Mouse (Mus musculus): ENCODE measurements around the gene Capn15. TPM values are rescaled to one million over a fixed set of nuclear protein-coding genes. Genes with fewer than 3 reads are reported as not detected.

The Capn15 gene
- total and polyA plus RNA-seq, 3 experiments: 6.1 to 15.5 (median 7.4) TPM

- no peaks in the 10 kb centered on the region for H3K79me2 ChIP-seq (replicated peaks; ENCODE audit: control insufficient read depth, insufficient read depth, low read length)
- no peak overlapping the region for H3K9ac ChIP-seq (ENCODE audit: low read depth, low read length)
- intact Hi-C loops (cut with DNase I): no loop called here
- H3K4me1 ChIP-seq (ENCODE audit: control insufficient read depth, insufficient read depth, low read length): peaks cover 3% of the 10 kb centered on the region
- no peak overlapping the region for H3K27ac ChIP-seq
- 90% methylated on average over 5 of the region's 5 CpGs for WGBS
- DNase-seq: no peak
- H3K36me3 ChIP-seq (ENCODE audit: control insufficient read depth, insufficient read depth, low read length): no peaks in the 10 kb centered on the region
- H3K27me3 ChIP-seq (ENCODE audit: control insufficient read depth, insufficient read depth, low read length): no peaks in the 10 kb centered on the region
- TF ChIP-seq EP300 (IDR thresholded peaks at IDR 0.05; ENCODE audit: insufficient read depth, low read depth, low read length) (no peak), CTCF (IDR thresholded peaks at IDR 0.05) (no peak), POLR2A (IDR thresholded peaks at IDR 0.05; ENCODE audit: insufficient read depth, low read depth, low read length) (no peak)
- no peak overlapping the region for H3K4me3 ChIP-seq
Measured at GRCm38 (mm10) chr17:26023181-26023580, 37.6 kb upstream of the Capn15 start.

- WGBS: 38% methylated on average over 9 of the region's 9 CpGs
- Histone ChIP-seq H3K36me3 (ENCODE audit: control insufficient read depth, insufficient read depth, low read length) (no peaks in the 10 kb centered on the region), H3K27me3 (ENCODE audit: control insufficient read depth, insufficient read depth, low read length) (no peaks in the 10 kb centered on the region), H3K79me2 (replicated peaks; ENCODE audit: control insufficient read depth, insufficient read depth, low read length) (no peaks in the 10 kb centered on the region), H3K4me1 (ENCODE audit: control insufficient read depth, insufficient read depth, low read length) (peaks cover 3% of the 10 kb centered on the region), H3K9ac (ENCODE audit: low read depth, low read length) (no peak overlapping the region), H3K27ac (no peak overlapping the region), H3K4me3 (no peak overlapping the region)
- DNase-seq: no peak
- intact Hi-C loops (cut with DNase I): no loop called here
- no peak for TF ChIP-seq CTCF (IDR thresholded peaks at IDR 0.05)
- TF ChIP-seq EP300 (IDR thresholded peaks at IDR 0.05; ENCODE audit: insufficient read depth, low read depth, low read length): no peak
- TF ChIP-seq POLR2A (IDR thresholded peaks at IDR 0.05; ENCODE audit: insufficient read depth, low read depth, low read length): no peak
Measured at GRCm38 (mm10) chr17:26021728-26022341, 36.2 kb upstream of the Capn15 start.

- Histone ChIP-seq H3K4me1 (ENCODE audit: control insufficient read depth, insufficient read depth, low read length) (peaks cover 3% of the 10 kb centered on the region), H3K9ac (ENCODE audit: low read depth, low read length) (no peak overlapping the region), H3K27me3 (ENCODE audit: control insufficient read depth, insufficient read depth, low read length) (no peaks in the 10 kb centered on the region), H3K79me2 (replicated peaks; ENCODE audit: control insufficient read depth, insufficient read depth, low read length) (no peaks in the 10 kb centered on the region), H3K4me3 (no peak overlapping the region), H3K36me3 (ENCODE audit: control insufficient read depth, insufficient read depth, low read length) (no peaks in the 10 kb centered on the region), H3K27ac (no peak overlapping the region)
- 78% methylated on average over 7 of the region's 7 CpGs for WGBS
- TF ChIP-seq CTCF (IDR thresholded peaks at IDR 0.05) (no peak), POLR2A (IDR thresholded peaks at IDR 0.05; ENCODE audit: insufficient read depth, low read depth, low read length) (no peak), EP300 (IDR thresholded peaks at IDR 0.05; ENCODE audit: insufficient read depth, low read depth, low read length) (no peak)
- intact Hi-C loops (cut with DNase I): no loop called here
- DNase-seq: no peak
Measured at GRCm38 (mm10) chr17:26020848-26021347, 35.3 kb upstream of the Capn15 start.

- TF ChIP-seq POLR2A (IDR thresholded peaks at IDR 0.05; ENCODE audit: insufficient read depth, low read depth, low read length) (no peak), EP300 (IDR thresholded peaks at IDR 0.05; ENCODE audit: insufficient read depth, low read depth, low read length) (no peak), CTCF (IDR thresholded peaks at IDR 0.05) (no peak)
- DNase-seq: no peak
- no peaks in the 10 kb centered on the region for H3K27me3 ChIP-seq (ENCODE audit: control insufficient read depth, insufficient read depth, low read length)
- intact Hi-C loops (cut with DNase I): no loop called here
- no peaks in the 10 kb centered on the region for H3K79me2 ChIP-seq (replicated peaks; ENCODE audit: control insufficient read depth, insufficient read depth, low read length)
- no peak overlapping the region for H3K9ac ChIP-seq (ENCODE audit: low read depth, low read length)
- H3K4me3 ChIP-seq: no peak overlapping the region
- no peaks in the 10 kb centered on the region for H3K36me3 ChIP-seq (ENCODE audit: control insufficient read depth, insufficient read depth, low read length)
- H3K4me1 ChIP-seq (ENCODE audit: control insufficient read depth, insufficient read depth, low read length): peaks cover 3% of the 10 kb centered on the region
- WGBS: 57% methylated on average over 3 of the region's 3 CpGs
- H3K27ac ChIP-seq: peak overlapping the region; percentile 81
Measured at GRCm38 (mm10) chr17:26018388-26018787, 32.8 kb upstream of the Capn15 start.

- Histone ChIP-seq H3K27ac (peak overlapping the region; percentile 81), H3K4me1 (ENCODE audit: control insufficient read depth, insufficient read depth, low read length) (peaks cover 3% of the 10 kb centered on the region), H3K4me3 (no peak overlapping the region), H3K27me3 (ENCODE audit: control insufficient read depth, insufficient read depth, low read length) (no peaks in the 10 kb centered on the region), H3K36me3 (ENCODE audit: control insufficient read depth, insufficient read depth, low read length) (no peaks in the 10 kb centered on the region), H3K79me2 (replicated peaks; ENCODE audit: control insufficient read depth, insufficient read depth, low read length) (no peaks in the 10 kb centered on the region), H3K9ac (ENCODE audit: low read depth, low read length) (no peak overlapping the region)
- 45% methylated on average over 5 of the region's 5 CpGs for WGBS
- DNase-seq: peak; percentile 45 to 67
- TF ChIP-seq CTCF (IDR thresholded peaks at IDR 0.05): no peak
- TF ChIP-seq POLR2A (IDR thresholded peaks at IDR 0.05; ENCODE audit: insufficient read depth, low read depth, low read length): peak; percentile 40; the same call in 1 of the 2 replicates
- TF ChIP-seq EP300 (IDR thresholded peaks at IDR 0.05; ENCODE audit: insufficient read depth, low read depth, low read length): peak; percentile 77; the same call in 1 of the 2 replicates
- intact Hi-C loops (cut with DNase I): no loop called here
Measured at GRCm38 (mm10) chr17:26017949-26018348, 32.4 kb upstream of the Capn15 start.

GRCm38 (mm10) chr17:26017021-26017420 lies 31.4 kb upstream of the Capn15 start:
- intact Hi-C loops (cut with DNase I): no loop called here

More at GRCm38 (mm10) chr17:26017021-26017420, 31.4 kb upstream of the Capn15 start:
- Histone ChIP-seq H3K27ac (peak overlapping the region; percentile 81; the same call in 1 of the 2 replicates), H3K4me3 (no peak overlapping the region), H3K27me3 (ENCODE audit: control insufficient read depth, insufficient read depth, low read length) (no peaks in the 10 kb centered on the region), H3K9ac (ENCODE audit: low read depth, low read length) (no peak overlapping the region), H3K36me3 (ENCODE audit: control insufficient read depth, insufficient read depth, low read length) (no peaks in the 10 kb centered on the region), H3K79me2 (replicated peaks; ENCODE audit: control insufficient read depth, insufficient read depth, low read length) (no peaks in the 10 kb centered on the region), H3K4me1 (ENCODE audit: control insufficient read depth, insufficient read depth, low read length) (peaks cover 3% of the 10 kb centered on the region)
- no peak for DNase-seq
- WGBS: 73% methylated on average over 3 of the region's 3 CpGs
- TF ChIP-seq EP300 (IDR thresholded peaks at IDR 0.05; ENCODE audit: insufficient read depth, low read depth, low read length): no peak
- TF ChIP-seq CTCF (IDR thresholded peaks at IDR 0.05): no peak
- no peak for TF ChIP-seq POLR2A (IDR thresholded peaks at IDR 0.05; ENCODE audit: insufficient read depth, low read depth, low read length)

All from heart, adult 2 months (tissue).